Mouse (Mus musculus) liver, embryonic 16.5 days (tissue): ENCODE results near the gene Stxbp1. TPM values are rescaled to one million over a fixed set of nuclear protein-coding genes. Genes with fewer than 3 reads are reported as not detected.
A peak's percentile ranks its signal among the peaks of the same experiment; 100 is the strongest.

Experiments
- ATAC-seq: fragments of 200-750 bp; cut with Nextera tagmentation; 2 replicates; pipeline ENCODE4 v1.8.0; 2017; ENCODE audit warnings: low read depth, mild to moderate bottlenecking, moderate number of reproducible peaks, moderate library complexity
- H3K27ac ChIP-seq: fragments of 300-500 bp; sonication (generic); 2 replicates; pipeline ENCODE4 v1.5.1; 2014; ENCODE audit warnings: mild to moderate bottlenecking, low read length
- H3K27me3 ChIP-seq: fragments of 300-500 bp; sonication (generic); 2 replicates; pipeline ENCODE4 v1.6.1; 2014; ENCODE audit warnings: low read depth, low read length, mixed read lengths; ENCODE audit not compliant: control insufficient read depth, insufficient read depth
- H3K36me3 ChIP-seq: fragments of 300-500 bp; sonication (generic); 2 replicates; pipeline ENCODE4 v1.6.1; 2014; ENCODE audit warnings: mild to moderate bottlenecking; ENCODE audit not compliant: control insufficient read depth, insufficient read depth
- H3K4me1 ChIP-seq: fragments of 300-500 bp; sonication (generic); 2 replicates; pipeline ENCODE4 v1.6.1; 2014; ENCODE audit warnings: low read depth, low read length, mixed read lengths; ENCODE audit not compliant: control insufficient read depth
- H3K4me2 ChIP-seq: fragments of 300-500 bp; sonication (generic); 2 replicates; pipeline ENCODE4 v1.6.1; 2014; ENCODE audit warnings: low read depth, low read length, mixed read lengths
- H3K4me3 ChIP-seq: fragments of 300-500 bp; sonication (generic); 2 replicates; pipeline ENCODE4 v1.5.1; 2014; ENCODE audit warnings: low read depth, mild to moderate bottlenecking, low read length
- H3K9ac ChIP-seq: fragments of 300-500 bp; sonication (generic); 2 replicates; pipeline ENCODE4 v1.6.1; 2014; ENCODE audit warnings: low read depth, low read length
- H3K9me3 ChIP-seq: fragments of 300-500 bp; sonication (generic); replicated peaks from 2 replicates; pipeline ENCODE4 v1.6.1; 2016; ENCODE audit warnings: low read length; ENCODE audit not compliant: control insufficient read depth
- WGBS: fragments of 180-500 bp; shearing (Covaris S2); extraction: QIAGEN DNeasy Blood & Tissue Kit; methylation state at CpG from one replicate; pipeline ENCODE4 v1.1.7; 2014; ENCODE audit not compliant: insufficient replicate concordance; 5-methylcytosine and 5-hydroxymethylcytosine counted together
- polyA plus RNA-seq: library from polyadenylated mRNA; unstranded; fragments of >200 nt; fragmentation: Nextera tagmentation; extraction: Ambion mirVana; gene quantifications from 2 replicates; pipeline ENCODE4 v1.2.1, GENCODE M21; 2015

The Stxbp1 gene
- polyA plus RNA-seq, result 2.6 and 2.9 TPM in 2 replicates

GRCm38 (mm10) chr2:32846805-32847467, at the start of gene Stxbp1:
Stxbp1 (minus strand) TSS chr2:32847245.
- Histone ChIP-seq H3K9me3 (no peaks in the 10 kb centered on the region), H3K27me3 (peaks cover 6% of the 10 kb centered on the region; the same call in 1 of the 2 replicates), H3K27ac (0 out of 2 replicates have a peak within 1 kb of the TSS, but pooled peaks have one; percentile 12), H3K9ac (peak within 1 kb of the TSS; percentile 64), H3K36me3 (no peaks in the 10 kb centered on the region), H3K4me1 (peaks cover 14% of the 10 kb centered on the region), H3K4me3 (peak within 1 kb of the TSS; percentile 73), H3K4me2 (peak within 1 kb of the TSS; percentile 94)
- peak; percentile 98 for ATAC-seq
- under 1% methylated on average over 57 of the region's 78 CpGs for WGBS

GRCm38 (mm10) chr2:32896507-32897147, 49.6 kb upstream of the Stxbp1 start:
- Histone ChIP-seq H3K27me3 (no peaks in the 10 kb centered on the region), H3K4me2 (no peak overlapping the region), H3K4me1 (peaks cover 23% of the 10 kb centered on the region), H3K4me3 (no peak overlapping the region), H3K9ac (no peak overlapping the region), H3K9me3 (no peaks in the 10 kb centered on the region), H3K36me3 (no peaks in the 10 kb centered on the region), H3K27ac (0 out of 2 replicates have a peak overlapping the region, but pooled peaks have one; percentile 45)
- 61% methylated on average over 10 of the region's 10 CpGs for WGBS
- no peak for ATAC-seq

- Histone ChIP-seq H3K27me3 (no peaks in the 10 kb centered on the region), H3K9me3 (no peaks in the 10 kb centered on the region), H3K9ac (no peak overlapping the region), H3K4me3 (no peak overlapping the region), H3K27ac (peak overlapping the region; percentile 45; the same call in 1 of the 2 replicates), H3K4me2 (no peak overlapping the region), H3K36me3 (no peaks in the 10 kb centered on the region), H3K4me1 (peaks cover 32% of the 10 kb centered on the region)
- WGBS, result 53% methylated on average over 8 of the region's 8 CpGs
- peak; percentile 68 for ATAC-seq
These were observed 48.6 kb upstream of the Stxbp1 start for GRCm38 (mm10) chr2:32895606-32896106.

- Histone ChIP-seq H3K4me2 (no peak overlapping the region), H3K27me3 (no peaks in the 10 kb centered on the region), H3K27ac (no peak overlapping the region), H3K4me1 (peaks cover 32% of the 10 kb centered on the region), H3K36me3 (no peaks in the 10 kb centered on the region), H3K9ac (no peak overlapping the region), H3K9me3 (no peaks in the 10 kb centered on the region), H3K4me3 (no peak overlapping the region)
- 21% methylated on average over 2 of the region's 2 CpGs for WGBS
- no peak for ATAC-seq
These were observed 47.1 kb upstream of the Stxbp1 start for GRCm38 (mm10) chr2:32894097-32894496.

GRCm38 (mm10) chr2:32892490-32892889, 45.4 kb upstream of the Stxbp1 start:
- Histone ChIP-seq H3K27ac (no peak overlapping the region), H3K36me3 (no peaks in the 10 kb centered on the region), H3K9ac (no peak overlapping the region), H3K4me1 (peaks cover 32% of the 10 kb centered on the region), H3K4me3 (no peak overlapping the region), H3K9me3 (no peaks in the 10 kb centered on the region), H3K4me2 (no peak overlapping the region), H3K27me3 (no peaks in the 10 kb centered on the region)
- WGBS, result 28% methylated on average over 14 of the region's 14 CpGs
- no peak for ATAC-seq

GRCm38 (mm10) chr2:32891278-32891677, 44.2 kb upstream of the Stxbp1 start:
- no peak overlapping the region for H3K4me2 ChIP-seq
- no peak overlapping the region for H3K4me3 ChIP-seq
- H3K27me3 ChIP-seq, result no peaks in the 10 kb centered on the region
- no peak for ATAC-seq
- H3K9me3 ChIP-seq, result no peaks in the 10 kb centered on the region
- no peaks in the 10 kb centered on the region for H3K36me3 ChIP-seq
- H3K9ac ChIP-seq, result no peak overlapping the region
- peaks cover 31% of the 10 kb centered on the region for H3K4me1 ChIP-seq
- WGBS, result 33% methylated on average over 9 of the region's 9 CpGs
- H3K27ac ChIP-seq, result no peak overlapping the region

GRCm38 (mm10) chr2:32890280-32890679, 43.2 kb upstream of the Stxbp1 start:
- H3K9ac ChIP-seq, result no peak overlapping the region
- H3K36me3 ChIP-seq, result no peaks in the 10 kb centered on the region
- ATAC-seq, result no peak
- H3K9me3 ChIP-seq, result no peaks in the 10 kb centered on the region
- H3K4me3 ChIP-seq, result no peak overlapping the region
- 22% methylated on average over 3 of the region's 3 CpGs for WGBS
- no peak overlapping the region for H3K4me2 ChIP-seq
- no peak overlapping the region for H3K27ac ChIP-seq
- H3K4me1 ChIP-seq, result peaks cover 23% of the 10 kb centered on the region
- no peaks in the 10 kb centered on the region for H3K27me3 ChIP-seq

GRCm38 (mm10) chr2:32888551-32888950, 41.5 kb upstream of the Stxbp1 start:
- ATAC-seq, result no peak
- H3K9ac ChIP-seq, result no peak overlapping the region
- H3K4me3 ChIP-seq, result no peak overlapping the region
- H3K27me3 ChIP-seq, result no peaks in the 10 kb centered on the region
- WGBS, result 37% methylated on average over 3 of the region's 3 CpGs
- no peaks in the 10 kb centered on the region for H3K36me3 ChIP-seq
- H3K4me2 ChIP-seq, result no peak overlapping the region
- no peaks in the 10 kb centered on the region for H3K9me3 ChIP-seq
- H3K4me1 ChIP-seq, result peaks cover 28% of the 10 kb centered on the region
- no peak overlapping the region for H3K27ac ChIP-seq

- no peak overlapping the region for H3K27ac ChIP-seq
- no peak for ATAC-seq
These were observed 41.0 kb upstream of the Stxbp1 start for GRCm38 (mm10) chr2:32888029-32888428.

More at GRCm38 (mm10) chr2:32888029-32888428, 41.0 kb upstream of the Stxbp1 start:
- Histone ChIP-seq H3K36me3 (no peaks in the 10 kb centered on the region), H3K9ac (no peak overlapping the region), H3K9me3 (no peaks in the 10 kb centered on the region), H3K4me2 (no peak overlapping the region), H3K4me3 (no peak overlapping the region), H3K4me1 (peaks cover 28% of the 10 kb centered on the region), H3K27me3 (no peaks in the 10 kb centered on the region)
- WGBS, result 28% methylated on average over 9 of the region's 9 CpGs
